Mouse (Mus musculus) gastrocnemius, adult 2 months (tissue): ENCODE measurements around the gene Exoc2. TPM values are rescaled to one million over a fixed set of nuclear protein-coding genes. Genes with fewer than 3 reads are reported as not detected.

Experiments
- DNase-seq: peaks from one replicate; pipeline ENCODE4 v3.0.0; 2022
- H3K27ac ChIP-seq: fragments of 200-600 bp; 2 replicates; pipeline ENCODE4 v1.8.1; 2022; ENCODE audit warnings: mild to moderate bottlenecking
- H3K4me3 ChIP-seq: fragments of 200-600 bp; 2 replicates; pipeline ENCODE4 v1.8.1; 2022; ENCODE audit warnings: mild to moderate bottlenecking, moderate library complexity
- CTCF ChIP-seq: fragments of 200-600 bp; IDR thresholded peaks from 2 replicates; pipeline ENCODE4 v1.8.1; 2022; ENCODE audit warnings: antibody characterized with exemption, mild to moderate bottlenecking, moderate library complexity
- intact Hi-C: fragments of 180-260 bp; cut with DNase I; formaldehyde crosslinking; loops from one replicate; pipeline ENCODE4 v1.15.1; 2025
- total RNA-seq, 2 experiments: library from RNA; stranded (reverse); gene quantifications; 2 replicates each; pipeline ENCODE4 v1.2.3; 2021

The Exoc2 gene
- total RNA-seq, 2 experiments from 2014 or later = 14.2 to 15.1 TPM

DNA sequence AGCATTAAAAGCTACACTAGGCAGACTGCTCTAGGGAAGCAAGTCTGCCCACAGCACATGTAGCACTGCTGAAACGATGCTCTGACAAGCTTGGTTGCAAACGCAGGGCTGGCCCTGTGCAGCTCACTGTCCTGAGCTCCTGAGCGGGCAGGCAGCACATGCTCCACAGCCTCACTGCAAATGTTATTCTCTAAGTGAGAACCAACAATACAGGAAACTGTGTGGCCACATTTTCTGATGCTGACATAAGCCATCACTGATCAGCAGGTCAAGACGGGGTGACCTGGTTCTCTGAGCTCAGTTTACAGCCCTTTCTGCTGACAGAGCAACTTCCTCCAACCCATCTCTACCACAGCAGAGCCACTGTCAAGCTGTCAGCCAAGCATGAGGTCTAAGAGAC, 60.9 kb downstream of the Exoc2 start:
- intact Hi-C loops = no loop called here
- Histone ChIP-seq H3K4me3 (peak overlapping the region; percentile 14; the same call in 1 of the 2 replicates), H3K27ac (peak overlapping the region; percentile 87)
- peak; percentile 57 for DNase-seq
- no peak for TF ChIP-seq CTCF

- H3K27ac ChIP-seq = peak overlapping the region; percentile 87
- no peak for TF ChIP-seq CTCF
- intact Hi-C loops = no loop called here
- DNase-seq = peak; percentile 70
- H3K4me3 ChIP-seq = no peak overlapping the region
These were observed 61.8 kb downstream of the Exoc2 start for GRCm38 (mm10) chr13:30911931-30912625.

- TF ChIP-seq CTCF = no peak
- peak; percentile 36 for DNase-seq
- Histone ChIP-seq H3K4me3 (no peak overlapping the region), H3K27ac (peak overlapping the region; percentile 87)
- intact Hi-C loops = no loop called here
These were observed 63.0 kb downstream of the Exoc2 start for GRCm38 (mm10) chr13:30910889-30911288.

DNA sequence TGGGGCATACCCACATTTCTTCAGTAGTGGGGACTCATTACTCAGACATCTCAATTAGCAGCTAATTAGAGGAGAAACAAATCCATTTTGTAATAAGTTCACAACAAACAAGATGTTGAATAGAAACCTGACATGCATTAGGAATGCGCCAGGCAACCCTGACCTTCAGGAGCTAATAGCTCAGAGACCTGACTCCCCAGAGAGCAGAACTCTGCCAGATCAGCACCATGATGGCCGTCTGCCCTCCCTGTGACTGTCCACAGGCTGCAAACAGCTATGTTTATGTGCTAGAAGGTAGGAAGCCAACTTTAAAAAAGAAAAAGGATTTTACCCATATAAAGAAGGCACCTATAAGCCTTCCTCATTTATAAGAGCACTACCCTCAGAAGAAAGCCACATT, 71.6 kb downstream of the Exoc2 start:
- TF ChIP-seq CTCF = no peak
- Histone ChIP-seq H3K27ac (no peak overlapping the region), H3K4me3 (no peak overlapping the region)
- intact Hi-C loops = loop anchor here (5.0 to 10.0 kb wide), 3 partner anchors 180 to 715 kb away; no protein-coding TSS in a partner anchor
- DNase-seq = peak; percentile 36

GRCm38 (mm10) chr13:30901387-30902041, 72.4 kb downstream of the Exoc2 start:
- H3K4me3 ChIP-seq = no peak overlapping the region
- peak; percentile 68 for TF ChIP-seq CTCF
- no peak overlapping the region for H3K27ac ChIP-seq
- intact Hi-C loops = loop anchor here (5.0 to 10.0 kb wide), 3 partner anchors 181 to 716 kb away; no protein-coding TSS in a partner anchor
- DNase-seq = no peak

DNA sequence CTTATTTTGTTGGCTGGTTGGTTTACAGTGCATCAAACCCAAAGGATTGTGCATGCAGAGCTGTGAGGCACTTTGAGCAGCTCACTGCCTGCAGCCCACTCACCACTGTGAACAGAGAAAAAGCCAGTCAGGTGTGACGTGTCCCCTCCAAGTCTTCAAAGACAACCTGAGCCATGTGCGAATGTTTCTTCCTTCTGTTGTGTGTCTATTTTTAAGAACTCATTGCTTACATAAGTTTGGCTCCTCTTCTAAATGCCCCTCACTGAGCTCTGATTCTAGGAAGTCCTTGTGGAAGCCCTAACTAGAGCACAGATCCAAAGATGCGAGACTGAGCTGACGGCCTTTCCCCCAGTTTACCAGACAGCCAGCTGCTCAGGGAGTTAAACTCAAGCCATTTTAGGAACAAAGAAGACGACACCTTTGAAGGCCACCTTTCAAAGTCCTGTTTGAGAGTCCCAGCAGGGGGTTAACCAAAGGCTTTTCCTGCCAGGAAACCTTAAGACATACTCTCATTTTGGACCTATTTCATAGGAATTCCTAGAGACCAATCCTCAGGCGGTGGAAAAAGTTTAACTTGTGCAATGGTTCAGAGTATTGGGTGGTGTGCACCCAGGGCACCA, 79.8 kb downstream of the Exoc2 start:
- Histone ChIP-seq H3K4me3 (no peak overlapping the region), H3K27ac (no peak overlapping the region)
- no peak for DNase-seq
- intact Hi-C loops = no loop called here
- no peak for TF ChIP-seq CTCF

- TF ChIP-seq CTCF = no peak
- no peak for DNase-seq
- intact Hi-C loops = no loop called here
- no peak overlapping the region for H3K27ac ChIP-seq
- H3K4me3 ChIP-seq = no peak overlapping the region
These were observed 81.6 kb downstream of the Exoc2 start for GRCm38 (mm10) chr13:30892315-30892714.

DNA sequence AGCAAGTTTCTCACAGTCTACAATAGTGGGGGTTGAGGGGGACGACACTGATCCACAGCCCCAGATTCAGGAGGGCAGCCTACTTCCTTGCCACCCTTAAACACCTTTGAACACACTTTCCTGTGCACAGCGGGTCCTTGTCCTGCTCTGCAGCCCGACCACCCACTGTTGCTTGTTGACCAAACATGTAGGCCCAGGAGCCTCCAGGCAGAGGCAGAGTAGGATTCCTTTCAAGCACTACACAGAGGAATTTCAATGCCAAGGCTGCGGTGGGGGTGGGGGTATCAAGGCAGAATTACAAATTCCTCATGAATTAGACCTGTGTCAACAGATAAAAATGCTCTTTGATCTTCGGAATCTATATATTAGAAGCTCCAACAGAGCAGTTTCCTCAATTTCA, 82.7 kb downstream of the Exoc2 start:
- DNase-seq = no peak
- no peak overlapping the region for H3K4me3 ChIP-seq
- no peak for TF ChIP-seq CTCF
- H3K27ac ChIP-seq = no peak overlapping the region
- intact Hi-C loops = no loop called here

- peak; percentile 91 for TF ChIP-seq CTCF
- intact Hi-C loops = loop anchor here (2.0 to 5.0 kb wide), 3 partner anchors 90 to 729 kb away; no protein-coding TSS in a partner anchor
- DNase-seq = peak; percentile 82
- no peak overlapping the region for H3K4me3 ChIP-seq
- no peak overlapping the region for H3K27ac ChIP-seq
These were observed 85.4 kb downstream of the Exoc2 start for GRCm38 (mm10) chr13:30888480-30888879.

DNA sequence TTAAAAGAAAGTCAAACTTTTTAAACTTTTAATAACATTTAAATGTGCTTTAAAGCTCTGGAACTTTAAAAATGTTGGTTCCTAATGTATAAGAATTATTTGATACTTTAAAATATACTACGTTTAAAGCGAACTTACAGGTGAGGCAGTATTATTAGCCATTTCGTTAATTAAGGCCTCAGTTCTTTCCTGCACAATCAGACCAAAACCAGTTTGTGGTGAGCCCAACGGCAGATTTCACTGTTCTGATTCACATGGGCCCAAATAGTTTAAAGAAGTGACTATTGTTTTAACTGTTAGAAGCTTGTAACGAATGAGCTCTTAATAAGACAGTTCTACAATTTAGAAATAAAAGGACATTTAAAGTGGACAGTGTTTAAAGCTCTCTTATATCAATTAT, 93.6 kb downstream of the Exoc2 start:
- no peak overlapping the region for H3K4me3 ChIP-seq
- DNase-seq = no peak
- no peak overlapping the region for H3K27ac ChIP-seq
- no peak for TF ChIP-seq CTCF
- intact Hi-C loops = no loop called here

- Histone ChIP-seq H3K27ac (no peak overlapping the region), H3K4me3 (no peak overlapping the region)
- no peak for TF ChIP-seq CTCF
- intact Hi-C loops = no loop called here
- DNase-seq = no peak
These were observed 94.0 kb downstream of the Exoc2 start for GRCm38 (mm10) chr13:30879871-30880270.

DNA sequence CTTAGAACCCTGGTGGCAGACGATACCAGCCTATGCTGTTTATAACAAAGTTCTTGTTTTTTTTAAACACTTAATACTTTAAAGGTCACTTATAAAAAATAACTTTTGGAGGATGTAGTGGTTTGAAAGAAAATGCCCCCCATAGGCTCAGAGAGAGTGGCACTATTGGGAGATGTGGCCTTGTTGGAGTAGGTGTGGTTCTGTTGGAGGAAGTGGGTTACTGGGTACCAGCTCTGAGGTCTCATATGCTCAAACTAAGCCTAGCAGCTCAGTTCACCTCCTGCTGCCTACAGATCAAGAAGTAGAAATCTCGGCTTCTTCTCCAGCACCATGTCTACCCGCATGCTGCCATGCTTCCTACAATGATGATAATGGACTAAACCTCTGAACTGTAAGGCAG, 98.1 kb downstream of the Exoc2 start:
- no peak for TF ChIP-seq CTCF
- intact Hi-C loops = no loop called here
- H3K27ac ChIP-seq = no peak overlapping the region
- no peak for DNase-seq
- H3K4me3 ChIP-seq = no peak overlapping the region

- DNase-seq = no peak
- intact Hi-C loops = no loop called here
- no peak overlapping the region for H3K27ac ChIP-seq
- TF ChIP-seq CTCF = no peak
- no peak overlapping the region for H3K4me3 ChIP-seq
These were observed 100.4 kb downstream of the Exoc2 start for GRCm38 (mm10) chr13:30873472-30873871.
